Mouse (Mus musculus): ENCODE data around the gene Nudt16l1. TPM values are rescaled to one million over a fixed set of nuclear protein-coding genes. Genes with fewer than 3 reads are reported as not detected.

Nudt16l1 gene
- polyA plus RNA-seq, 1 experiment from 2014 or later = 136 TPM

- Histone ChIP-seq H3K9me3 (replicated peaks) (no peaks in the 10 kb centered on the region), H3K27me3 (ENCODE audit: low read depth, poor library complexity, severe bottlenecking) (no peaks in the 10 kb centered on the region), H3K36me3 (peaks cover 9% of the 10 kb centered on the region), H3K4me1 (peaks cover 10% of the 10 kb centered on the region), H3K27ac (replicated peaks) (no peak overlapping the region), H3K4me3 (no peak overlapping the region)
- WGBS = 90% methylated on average over 5 of the region's 5 CpGs
- DNase-seq (ENCODE audit: low spot score) = no peak
Measured at GRCm38 (mm10) chr16:4969055-4969843, 30.7 kb downstream of the Nudt16l1 start.

GRCm38 (mm10) chr16:4971626-4972025, 33.1 kb downstream of the Nudt16l1 start:
- no peak overlapping the region for H3K27ac ChIP-seq (replicated peaks)

GRCm38 (mm10) chr16:4974521-4974920, 36.0 kb downstream of the Nudt16l1 start:
- Histone ChIP-seq H3K4me3 (no peak overlapping the region), H3K36me3 (peaks cover under 1% of the 10 kb centered on the region; the same call in 1 of the 2 replicates), H3K27me3 (ENCODE audit: low read depth, poor library complexity, severe bottlenecking) (no peaks in the 10 kb centered on the region), H3K4me1 (no peaks in the 10 kb centered on the region), H3K27ac (replicated peaks) (no peak overlapping the region), H3K9me3 (replicated peaks) (no peaks in the 10 kb centered on the region)
- no peak for DNase-seq (ENCODE audit: low spot score)
- 84% methylated on average over 5 of the region's 5 CpGs for WGBS

More at GRCm38 (mm10) chr16:4971626-4972025, 33.1 kb downstream of the Nudt16l1 start:
- peaks cover 9% of the 10 kb centered on the region for H3K36me3 ChIP-seq
- DNase-seq (ENCODE audit: low spot score) = no peak
- H3K4me3 ChIP-seq = no peak overlapping the region
- H3K4me1 ChIP-seq = no peaks in the 10 kb centered on the region
- H3K27me3 ChIP-seq (ENCODE audit: low read depth, poor library complexity, severe bottlenecking) = no peaks in the 10 kb centered on the region
- H3K9me3 ChIP-seq (replicated peaks) = no peaks in the 10 kb centered on the region
- WGBS = 90% methylated on average over 4 of the region's 4 CpGs

GRCm38 (mm10) chr16:4976180-4976579, 37.6 kb downstream of the Nudt16l1 start:
- Histone ChIP-seq H3K27ac (replicated peaks) (no peak overlapping the region), H3K9me3 (replicated peaks) (no peaks in the 10 kb centered on the region), H3K4me1 (no peaks in the 10 kb centered on the region), H3K4me3 (no peak overlapping the region), H3K27me3 (ENCODE audit: low read depth, poor library complexity, severe bottlenecking) (no peaks in the 10 kb centered on the region), H3K36me3 (no peaks in the 10 kb centered on the region; the same call in 1 of the 2 replicates)
- DNase-seq (ENCODE audit: low spot score) = no peak
- WGBS = 81% methylated on average over 2 of the region's 2 CpGs

GRCm38 (mm10) chr16:4978275-4979051, 39.9 kb downstream of the Nudt16l1 start:
- H3K4me3 ChIP-seq = no peak overlapping the region
- H3K4me1 ChIP-seq = no peaks in the 10 kb centered on the region
- DNase-seq (ENCODE audit: low spot score) = no peak
- WGBS = 69% methylated on average over 5 of the region's 5 CpGs
- H3K27ac ChIP-seq (replicated peaks) = no peak overlapping the region
- H3K27me3 ChIP-seq (ENCODE audit: low read depth, poor library complexity, severe bottlenecking) = no peaks in the 10 kb centered on the region
- no peaks in the 10 kb centered on the region for H3K36me3 ChIP-seq
- H3K9me3 ChIP-seq (replicated peaks) = no peaks in the 10 kb centered on the region

- DNase-seq (ENCODE audit: low spot score) = no peak
- no peaks in the 10 kb centered on the region for H3K9me3 ChIP-seq (replicated peaks)
- H3K27me3 ChIP-seq (ENCODE audit: low read depth, poor library complexity, severe bottlenecking) = no peaks in the 10 kb centered on the region
- no peaks in the 10 kb centered on the region for H3K36me3 ChIP-seq
- no peak overlapping the region for H3K4me3 ChIP-seq
- H3K27ac ChIP-seq (replicated peaks) = no peak overlapping the region
- no peaks in the 10 kb centered on the region for H3K4me1 ChIP-seq
- WGBS = 80% methylated on average over 4 of the region's 4 CpGs
Measured at GRCm38 (mm10) chr16:4979755-4980380, 41.3 kb downstream of the Nudt16l1 start.

- H3K9me3 ChIP-seq (replicated peaks) = no peaks in the 10 kb centered on the region
- H3K36me3 ChIP-seq = no peaks in the 10 kb centered on the region
- no peak for DNase-seq (ENCODE audit: low spot score)
- H3K4me3 ChIP-seq = no peak overlapping the region
- H3K4me1 ChIP-seq = no peaks in the 10 kb centered on the region
- WGBS = 90% methylated on average over 12 of the region's 12 CpGs
- H3K27me3 ChIP-seq (ENCODE audit: low read depth, poor library complexity, severe bottlenecking) = no peaks in the 10 kb centered on the region
- H3K27ac ChIP-seq (replicated peaks) = no peak overlapping the region
Measured at GRCm38 (mm10) chr16:4984717-4985116, 46.2 kb downstream of the Nudt16l1 start.

Other genes with a start within 250 kb of the Nudt16l1 start
- gene Nmral1, start 219.4 kb upstream of the Nudt16l1 start, polyA plus RNA-seq (2016; fragmentation: Nextera tagmentation; extraction: Ambion mirVana) = 195 and 217 TPM in 2 replicates
- gene Hmox2, start 212.4 kb upstream of the Nudt16l1 start, polyA plus RNA-seq (2016; fragmentation: Nextera tagmentation; extraction: Ambion mirVana) = 73.9 and 76.1 TPM in 2 replicates
- gene Cdip1, start 148.5 kb upstream of the Nudt16l1 start, polyA plus RNA-seq (2016; fragmentation: Nextera tagmentation; extraction: Ambion mirVana) = 111 and 116 TPM in 2 replicates
- gene 4930562C15Rik, start 103.3 kb upstream of the Nudt16l1 start, polyA plus RNA-seq (2016; fragmentation: Nextera tagmentation; extraction: Ambion mirVana) = 0.30 and 0.39 TPM in 2 replicates
- gene Ubald1, start 58.4 kb upstream of the Nudt16l1 start, polyA plus RNA-seq (2016; fragmentation: Nextera tagmentation; extraction: Ambion mirVana) = 29.6 and 36.0 TPM in 2 replicates
- gene Mgrn1, start 52.5 kb upstream of the Nudt16l1 start, polyA plus RNA-seq (2016; fragmentation: Nextera tagmentation; extraction: Ambion mirVana) = 68.5 and 78.2 TPM in 2 replicates
- 54.5 and 62.1 TPM in 2 replicates for gene Anks3, start 25.4 kb downstream of the Nudt16l1 start, polyA plus RNA-seq (2016; fragmentation: Nextera tagmentation; extraction: Ambion mirVana)
- gene Sept12, start 59.1 kb downstream of the Nudt16l1 start, polyA plus RNA-seq (2016; fragmentation: Nextera tagmentation; extraction: Ambion mirVana) = not detected in 2 replicates
- 1.0 TPM in 1 of 2 replicates, not detected in the other for gene Smim22, start 68.5 kb downstream of the Nudt16l1 start, polyA plus RNA-seq (2016; fragmentation: Nextera tagmentation; extraction: Ambion mirVana)
- gene Rogdi, start 74.8 kb downstream of the Nudt16l1 start, polyA plus RNA-seq (2016; fragmentation: Nextera tagmentation; extraction: Ambion mirVana) = 68.9 and 82.6 TPM in 2 replicates
- gene Glyr1, start 111.1 kb downstream of the Nudt16l1 start, polyA plus RNA-seq (2016; fragmentation: Nextera tagmentation; extraction: Ambion mirVana) = 211 and 240 TPM in 2 replicates
- gene Ubn1, start 111.3 kb downstream of the Nudt16l1 start, polyA plus RNA-seq (2016; fragmentation: Nextera tagmentation; extraction: Ambion mirVana) = 16.6 and 17.6 TPM in 2 replicates
- 0.68 and 0.82 TPM in 2 replicates for gene Ppl, start 193.7 kb downstream of the Nudt16l1 start, polyA plus RNA-seq (2016; fragmentation: Nextera tagmentation; extraction: Ambion mirVana)
- 0.14 and 0.31 TPM in 2 replicates for gene Sec14l5, start 208.3 kb downstream of the Nudt16l1 start, polyA plus RNA-seq (2016; fragmentation: Nextera tagmentation; extraction: Ambion mirVana)

Data from midbrain, embryonic 10.5 days (tissue).